Mouse (Mus musculus) liver, postnatal 0 days (tissue): ENCODE data around the gene Uvrag.

Source experiments
- CTCF ChIP-seq: sonication (generic); IDR thresholded peaks from 2 replicates; pipeline ENCODE4 v1.5.1; 2016; ENCODE audit warnings: antibody characterized with exemption, low read depth
- EP300 ChIP-seq: IDR thresholded peaks from 2 replicates; pipeline ENCODE4 v1.6.1; 2016; ENCODE audit warnings: antibody characterized with exemption, low read depth, mild to moderate bottlenecking

DNA sequence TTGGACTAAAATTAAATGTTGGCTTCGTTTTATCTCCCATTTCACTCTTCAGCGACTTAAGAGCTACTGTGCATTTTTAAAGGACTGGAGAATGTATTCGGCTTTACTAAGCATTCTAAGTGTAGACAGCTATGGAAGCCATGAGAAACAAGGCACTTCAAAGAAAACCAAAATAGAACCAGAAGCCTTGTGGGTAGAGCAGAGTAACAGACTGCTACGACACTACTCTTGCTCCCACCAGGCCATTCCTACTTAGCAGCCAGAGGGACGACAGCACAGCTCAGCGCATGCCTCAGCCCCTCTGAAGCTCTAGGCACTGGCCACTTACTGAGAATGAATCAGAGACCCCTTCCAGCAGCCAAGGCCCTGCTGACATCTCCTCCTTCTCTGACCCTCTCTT is 155.5 kb downstream of the Uvrag start:
- no peak for TF ChIP-seq CTCF
- TF ChIP-seq EP300: no peak
